Mouse (Mus musculus) forebrain, embryonic 12.5 days (tissue): ENCODE results near the gene Atp2c2. TPM values are rescaled to one million over a fixed set of nuclear protein-coding genes. Genes with fewer than 3 reads are reported as not detected.
A peak's percentile ranks its signal among the peaks of the same experiment; 100 is the strongest.

ENCODE experiments used
- ATAC-seq: fragments of 200-750 bp; cut with Nextera tagmentation; 2 replicates; pipeline ENCODE4 v1.8.0; 2017; ENCODE audit warnings: moderate TSS enrichment; ENCODE audit not compliant: low FRiP score
- H3K27ac ChIP-seq: fragments of 300-500 bp; sonication (generic); 2 replicates; pipeline ENCODE4 v1.5.1; 2016; ENCODE audit warnings: mild to moderate bottlenecking
- H3K27me3 ChIP-seq: fragments of 300-500 bp; sonication (generic); 2 replicates; pipeline ENCODE4 v1.6.1; 2016; ENCODE audit warnings: mild to moderate bottlenecking
- H3K36me3 ChIP-seq: fragments of 300-500 bp; sonication (generic); replicated peaks from 2 replicates; pipeline ENCODE4 v1.6.1; 2016; ENCODE audit warnings: mild to moderate bottlenecking
- H3K4me1 ChIP-seq: fragments of 300-500 bp; sonication (generic); 2 replicates; pipeline ENCODE4 v1.6.1; 2016
- H3K4me2 ChIP-seq: fragments of 300-500 bp; sonication (generic); 2 replicates; pipeline ENCODE4 v1.6.1; 2016; ENCODE audit warnings: mild to moderate bottlenecking, moderate library complexity
- H3K4me3 ChIP-seq: fragments of 300-500 bp; sonication (generic); replicated peaks from 2 replicates; pipeline ENCODE4 v1.5.1; 2016; ENCODE audit warnings: mild to moderate bottlenecking
- H3K9ac ChIP-seq: fragments of 300-500 bp; sonication (generic); 2 replicates; pipeline ENCODE4 v1.6.1; 2016; ENCODE audit warnings: mild to moderate bottlenecking
- H3K9me3 ChIP-seq: fragments of 300-500 bp; sonication (generic); 2 replicates; pipeline ENCODE4 v1.6.1; 2016
- WGBS: fragments of 180-500 bp; shearing (Covaris S2); methylation state at CpG from one replicate; pipeline ENCODE4 v1.1.7; 2016; 5-methylcytosine and 5-hydroxymethylcytosine counted together
- polyA plus RNA-seq: library from polyadenylated mRNA; unstranded; fragments of >200 nt; fragmentation: Nextera tagmentation; extraction: Ambion mirVana; gene quantifications from 2 replicates; pipeline ENCODE4 v1.2.1, GENCODE M21; 2016

Gene Atp2c2
- polyA plus RNA-seq, 1 experiment from 2014 or later, result 0.87 TPM

DNA sequence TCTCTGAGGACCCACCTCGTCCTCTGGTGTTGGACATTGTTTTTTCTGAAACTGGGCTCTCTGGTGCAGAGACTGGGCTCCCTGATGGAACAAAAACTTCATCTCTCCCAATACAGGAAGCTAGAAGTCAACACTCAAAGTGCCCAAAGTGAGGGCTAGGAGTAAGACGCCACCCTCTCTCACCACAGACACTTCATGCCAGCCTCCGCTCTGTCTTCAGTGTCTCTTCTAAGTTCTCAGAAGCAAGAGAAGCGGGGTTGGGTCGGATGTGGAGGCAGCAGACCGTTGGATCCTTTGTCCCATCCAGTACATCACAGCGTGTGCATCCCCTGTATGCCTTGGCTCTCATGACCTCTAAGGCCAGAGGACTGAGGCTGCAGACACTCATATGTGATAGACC, 89.8 kb downstream of the Atp2c2 start:
- WGBS, result 85% methylated on average over 7 of the region's 7 CpGs
- no peak overlapping the region for H3K4me2 ChIP-seq
- H3K4me3 ChIP-seq, result no peak overlapping the region
- no peaks in the 10 kb centered on the region for H3K36me3 ChIP-seq
- H3K27ac ChIP-seq, result peak overlapping the region; percentile 56
- H3K27me3 ChIP-seq, result 0 out of 2 replicates have a peak, but pooled peaks cover under 1% of the 10 kb centered on the region
- no peaks in the 10 kb centered on the region for H3K9me3 ChIP-seq
- H3K4me1 ChIP-seq, result peaks cover 50% of the 10 kb centered on the region
- H3K9ac ChIP-seq, result no peak overlapping the region
- ATAC-seq, result no peak

DNA sequence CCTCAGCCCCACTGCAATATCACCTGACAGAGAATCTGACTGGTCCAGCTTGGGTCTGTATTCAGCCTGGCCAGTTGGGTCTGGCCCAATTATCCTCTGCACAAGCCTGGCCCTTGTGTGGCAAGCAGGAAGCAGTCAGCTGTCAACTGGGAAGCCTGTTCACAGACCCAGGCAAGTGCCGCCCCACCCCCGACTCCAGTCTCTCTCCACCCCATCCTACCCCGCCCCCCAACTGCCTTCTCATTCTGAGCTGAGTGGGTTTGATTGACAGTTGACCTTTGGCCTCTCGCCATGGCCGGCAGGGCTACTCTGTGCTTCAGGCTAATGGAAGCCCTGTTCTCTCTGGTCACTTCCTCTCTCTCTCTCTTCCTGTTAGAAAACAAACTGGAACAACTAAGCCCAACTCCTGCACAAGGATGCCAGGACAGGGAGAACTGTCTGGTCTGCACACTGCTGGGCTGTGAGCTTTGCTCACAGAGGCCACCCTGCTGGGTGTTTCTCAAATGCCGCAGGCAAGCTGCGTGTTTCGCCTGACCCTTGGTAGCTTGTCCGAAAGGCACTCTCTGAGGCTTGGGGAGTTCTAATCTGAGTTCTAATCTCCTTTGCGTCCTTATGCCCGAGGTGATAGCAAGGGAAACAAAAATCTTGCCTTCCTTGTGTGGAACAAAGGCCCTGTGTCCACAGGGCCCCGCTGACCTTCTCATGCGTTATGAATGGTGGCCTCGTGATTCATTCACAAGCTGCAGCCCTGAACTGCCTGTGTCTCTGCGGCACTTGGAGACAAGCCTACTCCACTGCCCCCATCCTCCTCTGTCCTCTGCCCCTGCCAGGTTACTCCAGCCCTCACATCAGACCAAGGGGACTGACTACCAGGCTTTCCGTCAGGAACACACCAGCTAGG, 92.2 kb downstream of the Atp2c2 start:
- WGBS, result 4% methylated on average over 16 of the region's 16 CpGs
- Histone ChIP-seq H3K4me2 (no peak overlapping the region), H3K36me3 (no peaks in the 10 kb centered on the region), H3K27ac (peak overlapping the region; percentile 79), H3K9ac (no peak overlapping the region), H3K4me3 (no peak overlapping the region), H3K27me3 (no peaks in the 10 kb centered on the region), H3K4me1 (peaks cover 36% of the 10 kb centered on the region), H3K9me3 (no peaks in the 10 kb centered on the region)
- ATAC-seq, result peak; percentile 67

DNA sequence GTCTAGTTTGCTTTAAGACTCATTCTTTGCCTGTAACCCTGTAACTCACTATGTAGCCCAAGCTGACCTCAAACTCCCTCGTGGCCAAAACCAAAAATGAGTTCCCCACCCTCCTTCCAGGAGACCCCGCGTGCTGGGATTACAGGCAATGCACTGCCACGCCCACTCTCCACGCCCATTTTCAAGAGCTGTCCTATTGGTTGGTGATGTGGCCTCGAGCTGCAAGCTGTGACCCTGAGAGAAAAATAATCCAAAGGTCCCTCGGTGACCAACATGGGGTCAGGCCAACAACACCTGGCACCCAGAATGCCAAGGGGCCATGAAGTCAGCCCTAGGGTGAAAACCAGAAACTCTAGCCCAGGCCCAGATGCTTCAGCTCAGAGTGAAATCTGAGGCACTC, 94.9 kb downstream of the Atp2c2 start:
- H3K9me3 ChIP-seq, result no peaks in the 10 kb centered on the region
- no peak overlapping the region for H3K4me2 ChIP-seq
- H3K27me3 ChIP-seq, result no peaks in the 10 kb centered on the region
- H3K36me3 ChIP-seq, result no peaks in the 10 kb centered on the region
- WGBS, result 52% methylated on average over 7 of the region's 7 CpGs
- ATAC-seq, result no peak
- H3K27ac ChIP-seq, result no peak overlapping the region
- H3K4me3 ChIP-seq, result no peak overlapping the region
- H3K9ac ChIP-seq, result no peak overlapping the region
- peaks cover 42% of the 10 kb centered on the region for H3K4me1 ChIP-seq

DNA sequence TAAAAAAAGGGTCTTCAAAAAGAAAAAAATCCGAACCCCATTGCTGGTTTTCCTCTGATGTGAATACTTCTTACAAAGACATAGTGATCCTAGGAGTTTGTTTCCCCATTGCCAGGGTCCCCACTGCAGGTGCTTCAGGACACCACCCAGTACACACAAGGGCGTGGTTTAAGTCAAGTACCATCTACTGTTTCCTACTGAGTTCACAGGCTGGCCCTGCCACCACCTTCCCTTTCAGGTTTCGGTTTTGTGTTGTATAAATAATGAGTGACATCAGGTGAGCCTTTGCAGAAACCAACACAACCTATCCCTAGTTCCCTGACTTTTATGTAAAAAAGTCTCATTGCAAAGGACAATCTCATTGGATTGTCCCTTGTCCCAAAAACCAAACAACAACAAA, 95.8 kb downstream of the Atp2c2 start:
- Histone ChIP-seq H3K4me2 (no peak overlapping the region), H3K4me1 (peaks cover 45% of the 10 kb centered on the region), H3K27me3 (no peaks in the 10 kb centered on the region), H3K27ac (no peak overlapping the region), H3K4me3 (no peak overlapping the region), H3K9ac (no peak overlapping the region), H3K9me3 (no peaks in the 10 kb centered on the region), H3K36me3 (no peaks in the 10 kb centered on the region)
- no peak for ATAC-seq
- WGBS, result 84% methylated on average over 3 of the region's 3 CpGs

DNA sequence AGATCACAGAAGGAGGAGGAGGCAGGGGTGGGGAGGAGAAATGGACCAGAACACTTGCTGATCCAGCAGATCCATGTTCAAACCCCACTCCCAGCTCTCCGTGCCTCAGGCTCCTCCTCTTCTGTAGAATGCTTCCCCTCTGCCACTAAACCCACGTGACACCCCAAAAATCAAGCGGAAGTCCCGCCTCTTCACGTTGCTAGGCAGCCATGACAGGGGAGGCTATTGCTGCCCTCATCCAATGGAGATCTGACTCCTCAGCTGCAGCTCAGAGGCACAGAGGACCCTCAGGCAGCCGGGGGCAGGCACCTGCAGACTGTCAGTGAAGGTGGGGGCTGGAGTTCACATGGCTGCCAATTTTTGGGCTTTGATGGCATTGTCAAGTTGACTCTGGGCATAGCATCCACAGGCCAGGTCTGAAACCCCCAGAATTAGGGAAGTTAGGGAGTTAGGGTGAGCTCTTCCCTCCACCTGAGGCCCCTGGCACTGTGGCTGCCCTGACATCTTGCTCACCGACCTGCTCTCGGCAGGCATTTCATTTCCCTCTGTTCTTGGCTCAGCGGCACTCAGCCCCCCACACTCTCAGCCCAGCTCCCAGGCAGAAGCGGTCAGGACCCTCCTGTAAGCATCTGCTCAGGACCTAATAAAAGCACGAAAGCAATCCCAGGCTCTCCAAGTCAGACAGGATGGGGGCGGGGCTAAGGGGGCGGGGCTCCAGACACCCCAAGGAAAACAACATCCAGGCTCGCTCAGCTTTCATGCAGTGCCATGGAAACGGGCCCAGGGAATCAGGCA, 98.6 kb downstream of the Atp2c2 start:
- WGBS, result 9% methylated on average over 15 of the region's 15 CpGs
- H3K27me3 ChIP-seq, result no peaks in the 10 kb centered on the region
- H3K4me3 ChIP-seq, result 0 out of 2 replicates have a peak overlapping the region, but pooled peaks have one; percentile 12
- peak overlapping the region; percentile 8; the same call in 1 of the 2 replicates for H3K9ac ChIP-seq
- peaks cover 38% of the 10 kb centered on the region for H3K4me1 ChIP-seq
- H3K36me3 ChIP-seq, result no peaks in the 10 kb centered on the region
- peak overlapping the region; percentile 82 for H3K27ac ChIP-seq
- H3K4me2 ChIP-seq, result peak overlapping the region; percentile 35
- peak; percentile 79 for ATAC-seq
- no peaks in the 10 kb centered on the region for H3K9me3 ChIP-seq

DNA sequence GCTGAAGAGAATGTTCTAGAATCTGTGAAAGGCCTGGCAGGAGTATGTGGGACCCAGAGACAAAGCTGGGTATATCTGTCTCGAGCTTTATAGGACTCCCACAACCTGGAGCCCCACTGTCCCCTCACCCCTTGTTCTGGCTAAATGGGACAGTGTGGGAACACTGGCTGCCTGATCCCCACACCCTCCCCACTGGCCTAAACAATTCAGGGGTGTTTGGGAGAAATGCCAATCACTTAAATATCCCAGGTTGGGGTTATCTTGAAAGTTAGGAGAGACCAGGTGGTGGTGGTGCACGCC, 99.1 kb downstream of the Atp2c2 start:
- 59% methylated on average over 2 of the region's 2 CpGs for WGBS
- Histone ChIP-seq H3K4me3 (no peak overlapping the region), H3K27me3 (no peaks in the 10 kb centered on the region), H3K9me3 (no peaks in the 10 kb centered on the region), H3K4me2 (peak overlapping the region; percentile 35), H3K27ac (peak overlapping the region; percentile 82), H3K4me1 (peaks cover 38% of the 10 kb centered on the region), H3K9ac (0 out of 2 replicates have a peak overlapping the region, but pooled peaks have one; percentile 8), H3K36me3 (no peaks in the 10 kb centered on the region)
- no peak; the same call in 1 of the 2 replicates for ATAC-seq

DNA sequence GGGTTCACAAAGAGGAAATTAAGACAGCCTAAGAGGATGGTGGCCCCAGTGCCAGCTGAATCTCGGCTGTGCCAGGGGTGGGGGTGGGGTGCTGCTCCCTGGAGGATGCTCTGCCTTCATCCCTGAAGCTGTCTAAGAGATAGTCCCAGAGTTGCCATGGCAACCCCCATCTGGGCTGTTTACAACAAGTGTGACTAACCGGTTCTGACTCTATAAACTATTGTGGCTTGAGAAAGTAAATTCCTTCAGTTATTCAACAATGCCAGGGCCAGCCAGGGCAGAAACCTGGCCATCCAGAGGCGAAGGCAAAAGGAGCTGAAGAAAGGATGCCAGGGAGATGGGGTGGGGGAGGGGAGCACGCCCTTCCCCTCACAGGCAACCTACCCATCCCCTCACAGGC, 101.4 kb downstream of the Atp2c2 start:
- peaks cover 43% of the 10 kb centered on the region for H3K4me1 ChIP-seq
- H3K27me3 ChIP-seq, result no peaks in the 10 kb centered on the region
- no peaks in the 10 kb centered on the region for H3K9me3 ChIP-seq
- peak overlapping the region; percentile 65 for H3K27ac ChIP-seq
- H3K36me3 ChIP-seq, result no peaks in the 10 kb centered on the region
- H3K4me3 ChIP-seq, result no peak overlapping the region
- no peak overlapping the region for H3K9ac ChIP-seq
- WGBS, result 15% methylated on average over 4 of the region's 4 CpGs
- ATAC-seq, result peak; percentile 27; the same call in 1 of the 2 replicates
- no peak overlapping the region for H3K4me2 ChIP-seq

DNA sequence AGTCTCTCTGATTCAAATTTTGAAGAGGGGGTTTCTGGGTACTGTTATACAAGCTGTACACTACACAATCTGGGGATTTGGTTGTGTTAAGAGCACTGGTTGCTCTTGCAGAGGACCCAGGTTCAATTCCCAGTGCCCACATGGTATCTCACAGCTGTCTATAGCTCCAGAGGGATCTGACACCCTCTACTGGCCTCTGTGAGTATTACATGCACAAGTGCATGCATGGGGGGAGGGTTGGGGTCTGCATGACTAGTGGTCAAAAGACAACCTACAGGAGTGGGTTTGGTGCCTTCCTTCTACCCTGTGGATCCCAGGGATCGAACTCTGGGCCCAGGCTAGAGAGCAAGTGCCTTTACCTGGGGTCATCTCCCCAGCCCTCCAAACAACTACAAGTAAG, 102.8 kb downstream of the Atp2c2 start:
- ATAC-seq, result no peak
- 96% methylated on average over 1 of the region's 1 CpGs for WGBS
- Histone ChIP-seq H3K27ac (no peak overlapping the region), H3K9me3 (no peaks in the 10 kb centered on the region), H3K9ac (no peak overlapping the region), H3K27me3 (no peaks in the 10 kb centered on the region), H3K4me3 (no peak overlapping the region), H3K4me1 (peaks cover 51% of the 10 kb centered on the region), H3K36me3 (no peaks in the 10 kb centered on the region), H3K4me2 (no peak overlapping the region)

DNA sequence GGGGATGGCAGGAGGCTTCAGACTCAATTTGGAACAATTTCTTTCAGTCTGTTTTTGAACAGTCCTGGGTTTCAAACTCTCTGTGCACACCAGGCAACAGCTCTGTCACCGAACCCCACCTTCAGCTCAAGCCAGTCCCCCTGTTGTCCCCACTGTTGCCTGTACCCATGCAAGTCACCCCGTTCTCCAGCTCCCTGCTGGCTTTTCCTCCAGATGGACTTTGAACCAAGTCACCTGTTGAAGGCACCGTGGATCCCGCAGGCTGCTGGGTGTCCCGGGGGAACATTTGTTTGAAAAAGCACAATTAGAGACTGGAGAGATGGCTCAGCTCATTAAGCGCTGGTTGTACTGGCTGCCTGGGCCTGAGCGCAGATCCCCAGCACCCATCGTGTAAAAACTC, 105.5 kb downstream of the Atp2c2 start:
- Histone ChIP-seq H3K9me3 (no peaks in the 10 kb centered on the region), H3K4me1 (peaks cover 39% of the 10 kb centered on the region), H3K4me2 (no peak overlapping the region), H3K27me3 (no peaks in the 10 kb centered on the region), H3K36me3 (peaks cover 9% of the 10 kb centered on the region), H3K4me3 (no peak overlapping the region), H3K9ac (no peak overlapping the region; the same call in 1 of the 2 replicates), H3K27ac (peak overlapping the region; percentile 42)
- 72% methylated on average over 8 of the region's 8 CpGs for WGBS
- no peak for ATAC-seq

DNA sequence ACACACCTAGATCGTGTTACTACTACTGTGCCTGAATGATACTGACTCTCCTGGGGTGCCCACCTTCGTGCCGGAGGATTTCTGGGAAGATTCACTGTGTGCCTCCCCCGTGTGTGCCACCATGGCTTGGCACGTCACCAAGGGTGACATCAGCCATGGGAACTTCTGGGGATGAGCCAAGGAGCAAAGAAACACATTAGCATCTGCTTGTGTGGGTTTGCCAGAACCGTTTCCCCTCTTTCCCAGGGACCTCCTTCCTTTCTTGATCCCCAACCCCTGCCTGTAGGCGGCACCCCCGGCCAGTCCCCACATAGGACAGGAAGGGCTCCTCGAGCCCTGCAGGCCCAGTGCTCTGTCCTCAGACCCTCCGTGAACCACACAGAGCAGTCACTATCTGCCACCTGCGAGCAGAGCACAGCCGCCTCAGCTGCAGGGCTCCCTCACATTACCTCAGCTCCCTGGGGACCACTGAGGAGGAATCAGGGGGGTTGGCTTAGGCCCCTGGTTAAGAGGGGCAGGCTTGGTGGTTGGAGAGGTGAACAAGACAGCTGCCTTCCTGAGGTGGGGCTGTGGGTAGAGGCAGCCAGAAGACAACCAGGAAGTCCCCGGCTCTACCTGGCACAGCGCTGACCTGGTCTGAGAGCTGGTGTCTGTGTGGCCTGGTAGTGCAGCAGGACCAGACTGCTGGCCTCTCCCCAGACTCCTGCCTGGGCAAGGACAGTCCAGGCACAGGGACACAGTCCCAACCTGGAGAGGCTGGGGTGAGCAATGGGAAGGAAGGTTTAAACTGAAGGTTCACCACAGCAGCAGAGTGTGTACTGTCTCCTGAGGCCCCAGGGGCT, 106.8 kb downstream of the Atp2c2 start:
- H3K9ac ChIP-seq, result no peak overlapping the region
- no peak overlapping the region for H3K4me2 ChIP-seq
- 70% methylated on average over 14 of the region's 14 CpGs for WGBS
- H3K27me3 ChIP-seq, result no peaks in the 10 kb centered on the region
- H3K4me3 ChIP-seq, result no peak overlapping the region
- no peaks in the 10 kb centered on the region for H3K9me3 ChIP-seq
- H3K36me3 ChIP-seq, result peaks cover 9% of the 10 kb centered on the region
- ATAC-seq, result peak; percentile 34; the same call in 1 of the 2 replicates
- peak overlapping the region; percentile 65; the same call in 1 of the 2 replicates for H3K27ac ChIP-seq
- peaks cover 39% of the 10 kb centered on the region for H3K4me1 ChIP-seq
